Mouse (Mus musculus): ENCODE measurements around the gene Vmn1r60.
"Not testable (repeated sequence)": the region's sequence is repeated elsewhere in the genome, so short reads cannot be mapped to it uniquely, and the experiment has no call there.

Gene Vmn1r60

GRCm38 (mm10) chr7:5547217-5547616 lies at the start of gene Vmn1r60:
Gene Vmn1r60, minus strand, starts transcription at chr7:5547317.
- not testable (repeated sequence) for DNase-seq (ENCODE audit: low read depth)

- DNase-seq (ENCODE audit: low read depth): not testable (repeated sequence)
Observed at GRCm38 (mm10) chr7:5540770-5541436, 6.2 kb downstream of the Vmn1r60 start.

DNA sequence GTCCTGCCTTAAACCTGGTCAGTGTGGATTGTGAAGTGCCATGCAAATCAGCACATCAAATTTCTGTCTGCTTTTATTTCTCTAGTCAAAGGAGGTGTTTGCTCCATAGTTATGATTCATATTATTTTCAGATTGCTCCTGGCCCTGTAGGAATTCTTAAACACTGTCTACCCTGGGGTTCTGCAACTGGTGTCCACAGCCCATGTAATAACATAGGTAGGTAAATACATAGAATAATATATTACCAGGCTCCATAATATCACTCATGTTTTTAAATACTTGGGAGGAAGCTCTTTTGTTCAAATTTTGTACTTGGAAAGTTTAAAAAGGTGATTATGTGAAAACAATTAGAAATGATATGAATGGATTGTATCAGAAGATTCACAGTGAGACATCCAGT lies 53.3 kb downstream of the Vmn1r60 start, which contains the start of gene Vmn2r28:
TSS of gene Vmn2r28 (minus strand) at position 101 of the 400 bp plus-strand sequence.
- not testable (repeated sequence) for DNase-seq (ENCODE audit: low read depth)

All from c-Kit-positive CD71-positive TER-119-negative erythroid progenitor cells, embryonic 14.5 days (primary cell).